8 mouse cellular contexts compared by ENCODE assay signal in the genomic region with DNA sequence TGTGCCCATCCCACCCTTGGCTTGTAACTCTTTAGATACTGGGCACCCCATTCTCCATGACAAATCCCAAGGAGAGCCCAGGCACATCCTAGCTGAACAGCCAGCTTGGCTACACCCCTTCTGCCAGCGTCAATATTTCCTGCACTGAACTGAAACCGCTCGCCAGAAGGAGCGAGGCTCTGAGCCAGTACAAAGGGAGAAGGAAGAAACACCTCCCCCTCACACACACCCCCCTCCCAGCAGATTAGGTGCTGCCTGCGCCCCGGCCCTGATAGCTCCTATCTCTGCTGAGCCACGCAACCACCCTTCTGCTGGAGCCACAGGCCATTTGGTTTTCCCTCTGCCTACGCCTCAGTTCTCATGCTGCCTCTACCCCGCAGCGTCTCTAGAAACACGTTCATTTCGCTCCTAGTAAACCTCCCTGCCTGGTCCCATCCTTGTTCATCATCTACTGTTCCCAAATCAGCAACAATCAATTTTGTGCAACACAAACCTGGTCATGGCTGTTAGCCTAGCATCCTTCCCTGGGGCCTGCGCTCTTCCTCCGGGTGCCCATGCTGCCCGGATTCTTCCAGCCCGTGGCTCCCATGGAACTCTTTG. TPM values are rescaled to one million over a fixed set of nuclear protein-coding genes. Genes with fewer than 3 reads are reported as not detected.
A peak's percentile ranks its signal among the peaks of the same experiment; 100 is the strongest.
DNase-seq lines count a peak whose midpoint lies in the region; ATAC-seq and TF ChIP-seq lines count a peak whose summit lies in the region.

No protein-coding gene starts in this region.

- peak overlapping the region; percentile 96 for H3K4me2 ChIP-seq in liver, embryonic 16.5 days (ENCODE audit: low read depth, low read length)
- peak overlapping the region; percentile 87 for H3K4me2 ChIP-seq in neural tube, embryonic 13.5 days

- H3K4me1 ChIP-seq in heart, embryonic 10.5 days = peaks cover 45% of the 10 kb centered on the region
- peaks cover 28% of the 10 kb centered on the region for H3K4me1 ChIP-seq in liver, embryonic 16.5 days (ENCODE audit: control insufficient read depth, low read depth, low read length)
- peaks cover 59% of the 10 kb centered on the region for H3K4me1 ChIP-seq in neural tube, embryonic 13.5 days (replicated peaks)

- DNase-seq in gastrocnemius, adult 2 months = peak; percentile 50
- DNase-seq in gastrocnemius, postnatal 4 days (ENCODE audit: low spot score in 2 of 2) = no peak
- DNase-seq in cerebellum, postnatal 36 days = peak; percentile 38 to 46
- peak; percentile 86 for DNase-seq in heart, embryonic 10.5 days (ENCODE audit: low spot score)
- DNase-seq in kidney, postnatal 14 days = peak; percentile 50
- DNase-seq in thymus, postnatal 14 days = no peak

- peaks cover 15% of the 10 kb centered on the region for H3K36me3 ChIP-seq in heart, embryonic 10.5 days
- H3K36me3 ChIP-seq in liver, embryonic 16.5 days (ENCODE audit: control insufficient read depth, insufficient read depth) = no peaks in the 10 kb centered on the region; the same call in 1 of the 2 replicates
- no peaks in the 10 kb centered on the region for H3K36me3 ChIP-seq in neural tube, embryonic 13.5 days

- peak overlapping the region; percentile 85 for H3K4me3 ChIP-seq in gastrocnemius, adult 2 months
- peak overlapping the region; percentile 82 for H3K4me3 ChIP-seq in heart, embryonic 10.5 days
- peak overlapping the region; percentile 77 for H3K4me3 ChIP-seq in liver, embryonic 16.5 days (ENCODE audit: low read depth, low read length)
- peak overlapping the region; percentile 46 for H3K4me3 ChIP-seq in neural tube, embryonic 13.5 days

- H3K27me3 ChIP-seq in heart, embryonic 10.5 days (ENCODE audit: insufficient read depth, poor library complexity, severe bottlenecking) = no peaks in the 10 kb centered on the region
- no peaks in the 10 kb centered on the region; the same call in 1 of the 2 replicates for H3K27me3 ChIP-seq in liver, embryonic 16.5 days (ENCODE audit: control insufficient read depth, insufficient read depth, low read depth, low read length)
- peaks cover 7% of the 10 kb centered on the region; the same call in 1 of the 2 replicates for H3K27me3 ChIP-seq in neural tube, embryonic 13.5 days

- no peak for TF ChIP-seq CTCF in gastrocnemius, adult 2 months (IDR thresholded peaks at IDR 0.05)

- intact Hi-C loops in gastrocnemius, adult 2 months (cut with DNase I) = no loop called here

- 1% methylated on average over 16 of the region's 16 CpGs for WGBS in heart, embryonic 10.5 days
- WGBS in liver, embryonic 16.5 days (ENCODE audit: insufficient replicate concordance) = 1% methylated on average over 16 of the region's 16 CpGs
- 3% methylated on average over 16 of the region's 16 CpGs for WGBS in neural tube, embryonic 13.5 days

- ATAC-seq in liver, embryonic 16.5 days (ENCODE audit: low read depth) = peak; percentile 87
- peak; percentile 26; the same call in 1 of the 2 replicates for ATAC-seq in neural tube, embryonic 13.5 days (ENCODE audit: low read depth)

- peak overlapping the region; percentile 73 for H3K9ac ChIP-seq in liver, embryonic 16.5 days (ENCODE audit: low read depth, low read length)
- peak overlapping the region; percentile 73 for H3K9ac ChIP-seq in neural tube, embryonic 13.5 days

- H3K27ac ChIP-seq in gastrocnemius, adult 2 months = peak overlapping the region; percentile 97
- H3K27ac ChIP-seq in heart, embryonic 10.5 days = peak overlapping the region; percentile 95
- H3K27ac ChIP-seq in liver, embryonic 16.5 days (ENCODE audit: low read length) = peak overlapping the region; percentile 89
- H3K27ac ChIP-seq in neural tube, embryonic 13.5 days (replicated peaks) = peak overlapping the region; percentile 74

- H3K9me3 ChIP-seq in heart, embryonic 10.5 days = no peaks in the 10 kb centered on the region
- no peaks in the 10 kb centered on the region for H3K9me3 ChIP-seq in liver, embryonic 16.5 days (replicated peaks; ENCODE audit: control insufficient read depth, low read length)
- no peaks in the 10 kb centered on the region for H3K9me3 ChIP-seq in neural tube, embryonic 13.5 days

RNA-seq across cellular contexts. Expression of a gene that starts 0.6 kb away (rescaled TPM):
- total RNA-seq in gastrocnemius, adult 2 months (2021) = 10 to 100 TPM; 48.4 to 63.3 TPM
- 100 to 1,000 TPM; 130 to 134 TPM for total RNA-seq in gastrocnemius, postnatal 4 days (2021)
- polyA plus RNA-seq in heart, embryonic 10.5 days (2016; fragmentation: Nextera tagmentation; extraction: Ambion mirVana) = 12.8 and 17.6 TPM in 2 replicates
- polyA plus RNA-seq in liver, embryonic 16.5 days (2015; fragmentation: Nextera tagmentation; extraction: Ambion mirVana) = 6.1 and 6.5 TPM in 2 replicates
- polyA plus RNA-seq in neural tube, embryonic 13.5 days (2015; fragmentation: Nextera tagmentation; extraction: Ambion mirVana) = 8.5 and 9.0 TPM in 2 replicates

RNA-seq across cellular contexts. Expression of a gene that starts 39.2 kb away (rescaled TPM):
- 100 to 1,000 TPM; 154 to 224 TPM for total RNA-seq in gastrocnemius, adult 2 months (2021)
- 100 to 1,000 TPM; 160 to 165 TPM for total RNA-seq in gastrocnemius, postnatal 4 days (2021)
- 122 and 132 TPM in 2 replicates for polyA plus RNA-seq in heart, embryonic 10.5 days (2016; fragmentation: Nextera tagmentation; extraction: Ambion mirVana)
- polyA plus RNA-seq in liver, embryonic 16.5 days (2015; fragmentation: Nextera tagmentation; extraction: Ambion mirVana) = 64.5 and 68.0 TPM in 2 replicates
- polyA plus RNA-seq in neural tube, embryonic 13.5 days (2015; fragmentation: Nextera tagmentation; extraction: Ambion mirVana) = 79.4 and 83.5 TPM in 2 replicates

Comparison
In these comparisons a context has a peak if more than half of its experiments do, and no peak if none do; other contexts are left out.
1. DNase-seq: peak in gastrocnemius, adult 2 months (single experiment), cerebellum, postnatal 36 days (2 of 2), heart, embryonic 10.5 days (single experiment) and kidney, postnatal 14 days (single experiment); none in gastrocnemius, postnatal 4 days (0 of 2) and thymus, postnatal 14 days (single experiment).
2. Peak in every context shown above with its lines, with median percentiles within 50 percentile points of each other: H3K27ac ChIP-seq and H3K4me3 ChIP-seq.